Mouse (Mus musculus) bone marrow macrophage, adult 2 months (primary cell): ENCODE measurements around the gene Irgq.

Experiments used
- CTCF ChIP-seq: IDR thresholded peaks from 2 replicates; pipeline ENCODE4 v1.5.1; 2012; ENCODE audit warnings: low read depth, mild to moderate bottlenecking, low read length, moderate library complexity
- POLR2A ChIP-seq: IDR thresholded peaks from 2 replicates; pipeline ENCODE4 v1.6.1; 2012; ENCODE audit warnings: mild to moderate bottlenecking, low read depth, low read length, borderline replicate concordance

DNA sequence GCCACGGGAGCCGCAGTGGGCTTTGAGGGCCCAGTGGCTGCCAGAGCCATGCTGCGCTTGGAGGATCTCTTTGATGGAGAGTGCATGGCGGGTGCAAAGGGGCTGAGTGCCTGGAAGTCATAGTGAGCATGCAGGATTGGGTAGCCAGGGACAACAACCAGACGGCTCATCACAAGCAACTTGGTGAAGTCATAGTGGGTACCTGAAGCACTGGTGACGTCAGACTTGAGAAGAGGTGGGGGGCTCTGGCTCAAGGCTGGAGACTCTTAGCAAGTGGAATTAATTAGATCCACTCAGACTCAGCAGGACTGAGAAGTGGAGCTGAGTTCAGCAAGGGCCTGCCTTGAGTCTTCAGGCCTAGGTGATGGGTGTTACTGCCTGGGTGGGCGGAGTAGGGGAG lies 18.1 kb upstream of the Irgq start, which contains the start of gene AC161166.1:
- TF ChIP-seq POLR2A (no peak), CTCF (no peak)
